ENCODE assay signal across 8 mouse cellular contexts in genomic region chr16:16599586-16600401, GRCm38 (mm10). TPM values are rescaled to one million over a fixed set of nuclear protein-coding genes. Genes with fewer than 3 reads are reported as not detected.
A peak's percentile ranks its signal among the peaks of the same experiment; 100 is the strongest.
DNase-seq lines count a peak whose midpoint lies in the region; ATAC-seq lines count a peak whose summit lies in the region.

No protein-coding gene starts in this region.

- ATAC-seq in monocyte, adult 5-6 weeks (replicated peaks; ENCODE audit: insufficient number of reproducible peaks, low FRiP score, low TSS enrichment, poor library complexity, severe bottlenecking) = no peak

- peaks cover 16% of the 10 kb centered on the region; the same call in 1 of the 2 replicates for H3K4me1 ChIP-seq in hindbrain, embryonic 10.5 days (replicated peaks)

- H3K27me3 ChIP-seq in hindbrain, embryonic 10.5 days (ENCODE audit: insufficient read depth, poor library complexity, severe bottlenecking) = peaks cover 30% of the 10 kb centered on the region

- no peaks in the 10 kb centered on the region for H3K36me3 ChIP-seq in hindbrain, embryonic 10.5 days

- under 1% methylated on average over 77 of the region's 77 CpGs for WGBS in hindbrain, embryonic 10.5 days

- peak overlapping the region; percentile 63 for H3K4me3 ChIP-seq in hindbrain, embryonic 10.5 days

- H3K27ac ChIP-seq in hindbrain, embryonic 10.5 days = peak overlapping the region; percentile 81

- DNase-seq in R1 (ENCODE audit: low read depth, low spot score) = peak; percentile 80
- DNase-seq in cerebellum, adult 9-11 months = peak; percentile 45
- peak; percentile 4 to 12 for DNase-seq in frontal cortex, postnatal 10 days (ENCODE audit: low spot score in 2 of 2)
- DNase-seq in hindbrain, embryonic 10.5 days (ENCODE audit: low spot score) = peak; percentile 64
- DNase-seq in layer of hippocampus, postnatal 10 days (ENCODE audit: low spot score in 2 of 2) = peak; percentile 18 to 38
- peak; percentile 71 for DNase-seq in lung, postnatal 25 days (ENCODE audit: low spot score)
- peak; percentile 23 for DNase-seq in retina, postnatal 7 days (ENCODE audit: low read depth, low spot score)

- H3K9me3 ChIP-seq in hindbrain, embryonic 10.5 days = no peaks in the 10 kb centered on the region

RNA-seq across cellular contexts. Expression of gene Fgd4, which starts 0.6 kb away (rescaled TPM):
- 19.5 and 21.5 TPM in 2 replicates for polyA plus RNA-seq in hindbrain, embryonic 10.5 days (2016; fragmentation: Nextera tagmentation; extraction: Ambion mirVana)
- 10 to 100 TPM; 54.1 to 60.6 TPM for total RNA-seq in layer of hippocampus, postnatal 10 days (2021)
- total RNA-seq in monocyte, adult 5-6 weeks (2017) = 109 to 116 TPM (median 115 TPM) in 3 replicates

Comparison
In these comparisons a context has a peak if more than half of its experiments do, and no peak if none do; other contexts are left out.
1. DNase-seq: peak in every context shown above with its lines; median percentile 80 in R1; 71 in lung, postnatal 25 days; 64 in hindbrain, embryonic 10.5 days; 45 in cerebellum, adult 9-11 months; 28 in layer of hippocampus, postnatal 10 days; 23 in retina, postnatal 7 days; 8 in frontal cortex, postnatal 10 days.